Mouse (Mus musculus) thymus, adult 2 months (tissue): ENCODE results near the gene Hist1h3c.

Experiments
- CTCF ChIP-seq: fragments of 200-500 bp; IDR thresholded peaks from 2 replicates; pipeline ENCODE4 v1.5.1; 2012; ENCODE audit warnings: mild to moderate bottlenecking, control low read depth, low read length, moderate library complexity, borderline replicate concordance; ENCODE audit not compliant: control insufficient read depth, poor library complexity, insufficient read depth; ENCODE audit errors: extremely low read depth
- POLR2A ChIP-seq: fragments of 200-500 bp; IDR thresholded peaks from 2 replicates; pipeline ENCODE4 v1.6.1; 2012; ENCODE audit warnings: mild to moderate bottlenecking, low read length, control low read depth, moderate library complexity; ENCODE audit not compliant: control insufficient read depth, poor library complexity, insufficient read depth; ENCODE audit errors: extremely low read depth

GRCm38 (mm10) chr13:23698996-23699395, 46.4 kb downstream of the Hist1h3c start:
- TF ChIP-seq POLR2A (no peak), CTCF (no peak)
